Mouse (Mus musculus): ENCODE data around the gene Zdhhc3. TPM values are rescaled to one million over a fixed set of nuclear protein-coding genes. Genes with fewer than 3 reads are reported as not detected.

Zdhhc3 gene
- 10 to 100 TPM; 54.8 to 61.9 TPM for total RNA-seq (2021)
- long read RNA-seq, experiment 1, full-length matches to known transcripts: 25 of 44 reads
- long read RNA-seq, experiment 1, partial matches to known transcripts: 0 of 44 reads
- long read RNA-seq, experiment 1, other reads (novel, unspliced or antisense): 19 of 44 reads
- long read RNA-seq, experiment 2, full-length matches to known transcripts: 14 of 34 reads
- long read RNA-seq, experiment 2, partial matches to known transcripts: 5 of 34 reads
- long read RNA-seq, experiment 2, other reads (novel, unspliced or antisense): 15 of 34 reads

- peak; percentile 92 for DNase-seq
Observed at GRCm38 (mm10) chr9:123112805-123113521, at the start of gene Zdhhc3, which contains the start of gene Exosc7. Zdhhc3 (minus strand) TSS chr9:123113205. Exosc7 (plus strand) TSS chr9:123113215.

- DNase-seq: no peak
Observed at GRCm38 (mm10) chr9:123161792-123162191, 48.8 kb upstream of the Zdhhc3 start.

- peak; percentile 85 for DNase-seq
Observed at GRCm38 (mm10) chr9:123159330-123159729, 46.3 kb upstream of the Zdhhc3 start.

GRCm38 (mm10) chr9:123158125-123158836 lies 45.3 kb upstream of the Zdhhc3 start:
- no peak for DNase-seq

- DNase-seq: peak; percentile 51
Observed at GRCm38 (mm10) chr9:123157699-123158098, 44.7 kb upstream of the Zdhhc3 start.

- DNase-seq: peak; percentile 73
Observed at GRCm38 (mm10) chr9:123156910-123157361, 43.9 kb upstream of the Zdhhc3 start.

- DNase-seq: no peak
Observed at GRCm38 (mm10) chr9:123153121-123153520, 40.1 kb upstream of the Zdhhc3 start.

- no peak for DNase-seq
Observed at GRCm38 (mm10) chr9:123152026-123152425, 39.0 kb upstream of the Zdhhc3 start.

GRCm38 (mm10) chr9:123151561-123151960 lies 38.6 kb upstream of the Zdhhc3 start:
- DNase-seq: no peak

GRCm38 (mm10) chr9:123150241-123151020 lies 37.4 kb upstream of the Zdhhc3 start, which contains the start of gene Clec3b:
Clec3b (plus strand) TSS chr9:123150946.
- DNase-seq: peak; percentile 64

- DNase-seq: no peak
Observed at GRCm38 (mm10) chr9:123148430-123148829, 35.4 kb upstream of the Zdhhc3 start.

- DNase-seq: no peak
Observed at GRCm38 (mm10) chr9:123139887-123140614, 27.0 kb upstream of the Zdhhc3 start.

- DNase-seq: peak; percentile 57
Observed at GRCm38 (mm10) chr9:123138891-123139474, 26.0 kb upstream of the Zdhhc3 start.

- no peak for DNase-seq
Observed at GRCm38 (mm10) chr9:123136953-123137682, 24.1 kb upstream of the Zdhhc3 start.

GRCm38 (mm10) chr9:123132994-123133393 lies 20.0 kb upstream of the Zdhhc3 start:
- no peak for DNase-seq

- DNase-seq: no peak
Observed at GRCm38 (mm10) chr9:123127663-123128062, 14.7 kb upstream of the Zdhhc3 start.

- no peak for DNase-seq
Observed at GRCm38 (mm10) chr9:123124413-123124981, 11.5 kb upstream of the Zdhhc3 start.

GRCm38 (mm10) chr9:123123571-123124412 lies 10.8 kb upstream of the Zdhhc3 start:
- DNase-seq: peak; percentile 18

- DNase-seq: no peak
Observed at GRCm38 (mm10) chr9:123123017-123123416, 10.0 kb upstream of the Zdhhc3 start.
